Mouse (Mus musculus): ENCODE results near the gene Gm42878. TPM values are rescaled to one million over a fixed set of nuclear protein-coding genes. Genes with fewer than 3 reads are reported as not detected.

The Gm42878 gene
- polyA plus RNA-seq, 1 experiment from 2014 or later: not detected

Other genes starting within 250 kb of the Gm42878 start
- gene Trafd1, start 159.8 kb downstream of the Gm42878 start, polyA plus RNA-seq (2016; fragmentation: Nextera tagmentation; extraction: Ambion mirVana): 74.1 and 74.8 TPM in 2 replicates
- 49.4 and 53.7 TPM in 2 replicates for gene Naa25, start 147.5 kb downstream of the Gm42878 start, polyA plus RNA-seq (2016; fragmentation: Nextera tagmentation; extraction: Ambion mirVana)
- 0.91 and 1.0 TPM in 2 replicates for gene Tmem116, start 93.6 kb downstream of the Gm42878 start, polyA plus RNA-seq (2016; fragmentation: Nextera tagmentation; extraction: Ambion mirVana)
- 114 and 122 TPM in 2 replicates for gene Erp29, start 93.0 kb downstream of the Gm42878 start, polyA plus RNA-seq (2016; fragmentation: Nextera tagmentation; extraction: Ambion mirVana)
- not detected in 2 replicates for gene Adam1b, start 42.0 kb downstream of the Gm42878 start, polyA plus RNA-seq (2016; fragmentation: Nextera tagmentation; extraction: Ambion mirVana)
- gene Adam1a, start within 50 bp of the Gm42878 start, polyA plus RNA-seq (2016; fragmentation: Nextera tagmentation; extraction: Ambion mirVana): 1.2 and 1.6 TPM in 2 replicates
- gene Mapkapk5, start 423 bp upstream of the Gm42878 start, polyA plus RNA-seq (2016; fragmentation: Nextera tagmentation; extraction: Ambion mirVana): 51.9 TPM in 2 replicates
- 145 and 157 TPM in 2 replicates for gene Aldh2, start 48.3 kb upstream of the Gm42878 start, polyA plus RNA-seq (2016; fragmentation: Nextera tagmentation; extraction: Ambion mirVana)
- 1.7 and 2.6 TPM in 2 replicates for gene Acad12, start 73.5 kb upstream of the Gm42878 start, polyA plus RNA-seq (2016; fragmentation: Nextera tagmentation; extraction: Ambion mirVana)
- gene Acad10, start 115.0 kb upstream of the Gm42878 start, polyA plus RNA-seq (2016; fragmentation: Nextera tagmentation; extraction: Ambion mirVana): 2.6 and 3.2 TPM in 2 replicates
- gene Brap, start 115.1 kb upstream of the Gm42878 start, polyA plus RNA-seq (2016; fragmentation: Nextera tagmentation; extraction: Ambion mirVana): 41.9 and 44.5 TPM in 2 replicates
- gene Atxn2, start 165.9 kb upstream of the Gm42878 start, polyA plus RNA-seq (2016; fragmentation: Nextera tagmentation; extraction: Ambion mirVana): 44.5 and 44.9 TPM in 2 replicates